Mouse (Mus musculus) hindbrain, postnatal 0 days (tissue): ENCODE results near the gene Fgf18. TPM values are rescaled to one million over a fixed set of nuclear protein-coding genes. Genes with fewer than 3 reads are reported as not detected.

ENCODE experiments used
- ATAC-seq: fragments of 200-750 bp; cut with Nextera tagmentation; 2 replicates; pipeline ENCODE4 v1.8.0; 2017; ENCODE audit warnings: mild to moderate bottlenecking, moderate TSS enrichment, moderate library complexity
- DNase-seq: peaks from one replicate; pipeline ENCODE4 v3.0.0-alpha.2; 2015; ENCODE audit warnings: low spot score
- H3K27ac ChIP-seq: fragments of 300-500 bp; sonication (generic); 2 replicates; pipeline ENCODE4 v1.5.1; 2014; ENCODE audit warnings: mild to moderate bottlenecking
- H3K27me3 ChIP-seq: fragments of 300-500 bp; sonication (generic); 2 replicates; pipeline ENCODE4 v1.6.1; 2014; ENCODE audit warnings: low read length, mixed read lengths; ENCODE audit not compliant: insufficient read depth
- H3K36me3 ChIP-seq: fragments of 300-500 bp; sonication (generic); 2 replicates; pipeline ENCODE4 v1.6.1; 2014; ENCODE audit warnings: low read length, mixed read lengths; ENCODE audit not compliant: insufficient read depth
- H3K4me1 ChIP-seq: fragments of 300-500 bp; sonication (generic); 2 replicates; pipeline ENCODE4 v1.6.1; 2014; ENCODE audit warnings: antibody characterized with exemption, low read length, mixed read lengths; ENCODE audit not compliant: insufficient read depth
- H3K4me2 ChIP-seq: fragments of 300-500 bp; sonication (generic); 2 replicates; pipeline ENCODE4 v1.6.1; 2014; ENCODE audit warnings: low read depth, mild to moderate bottlenecking, low read length, moderate library complexity, mixed read lengths
- H3K4me3 ChIP-seq: fragments of 300-500 bp; sonication (generic); 2 replicates; pipeline ENCODE4 v1.5.1; 2014; ENCODE audit warnings: low read length
- H3K9ac ChIP-seq: fragments of 300-500 bp; sonication (generic); replicated peaks from 2 replicates; pipeline ENCODE4 v1.6.1; 2014; ENCODE audit warnings: mild to moderate bottlenecking, low read length, moderate library complexity, mixed read lengths
- H3K9me3 ChIP-seq: fragments of 300-500 bp; sonication (generic); 2 replicates; pipeline ENCODE4 v1.6.1; 2016; ENCODE audit warnings: low read length, mixed read lengths
- CTCF ChIP-seq: IDR thresholded peaks from 2 replicates; pipeline ENCODE4 v1.5.1; 2016; ENCODE audit warnings: antibody characterized with exemption, control low read depth, low read depth
- WGBS: fragments of 180-500 bp; shearing (Covaris S2); extraction: QIAGEN DNeasy Blood & Tissue Kit; methylation state at CpG from one replicate; pipeline ENCODE4 v1.1.7; 2014; 5-methylcytosine and 5-hydroxymethylcytosine counted together
- polyA plus RNA-seq: library from polyadenylated mRNA; unstranded; fragments of >200 nt; fragmentation: Nextera tagmentation; extraction: Ambion mirVana; gene quantifications from 2 replicates; pipeline ENCODE4 v1.2.1, GENCODE M21; 2015
- total RNA-seq: library from RNA; depleted of rRNA; stranded (reverse); fragments of >200 nt; gene quantifications from 2 replicates; pipeline ENCODE4 v1.2.3, GENCODE M21; 2014

The Fgf18 gene
- total and polyA plus RNA-seq, 2 experiments from 2014 or later = 6.3 to 10.3 TPM

DNA sequence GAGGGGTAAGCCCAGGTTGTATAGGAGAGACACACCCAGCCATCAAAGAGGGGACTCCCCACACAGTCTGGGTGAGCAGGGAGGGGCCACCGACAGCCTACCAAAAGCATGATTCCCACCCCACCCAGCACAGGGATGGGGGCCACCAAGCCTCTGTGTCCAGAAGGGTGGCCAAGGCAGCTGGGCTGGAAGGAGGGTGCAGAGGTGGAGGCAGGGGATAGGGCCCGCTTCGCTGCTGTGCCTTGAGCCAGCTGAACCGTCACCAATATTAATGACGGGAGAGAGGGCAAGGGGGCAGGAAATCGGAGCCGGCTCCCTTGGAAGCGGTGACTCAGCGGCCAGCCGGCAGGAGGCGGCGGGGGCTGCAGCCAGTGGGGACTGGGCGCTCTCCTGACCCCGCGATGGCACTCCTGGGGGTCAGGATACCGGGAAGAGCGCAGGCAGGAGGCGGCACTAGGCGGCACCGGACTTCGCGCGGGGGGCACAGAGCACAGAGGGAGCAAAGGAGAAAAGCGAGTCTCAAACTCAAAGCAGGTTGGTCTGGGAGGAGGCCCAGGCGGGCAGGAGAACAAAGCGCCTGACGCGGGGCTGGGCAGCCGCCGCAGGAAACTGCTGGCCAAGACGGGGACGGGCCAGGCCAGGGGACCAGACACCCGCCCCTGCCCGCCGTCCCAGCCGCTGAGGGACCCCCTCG is 24.5 kb downstream of the Fgf18 start:
- Histone ChIP-seq H3K36me3 (no peaks in the 10 kb centered on the region), H3K27ac (no peak overlapping the region), H3K4me3 (peak overlapping the region; percentile 15; the same call in 1 of the 2 replicates), H3K9ac (no peak overlapping the region), H3K4me1 (no peaks in the 10 kb centered on the region), H3K4me2 (peak overlapping the region; percentile 45), H3K27me3 (no peaks in the 10 kb centered on the region), H3K9me3 (no peaks in the 10 kb centered on the region)
- no peak for TF ChIP-seq CTCF
- peak; percentile 21 for DNase-seq
- 10% methylated on average over 37 of the region's 37 CpGs for WGBS
- ATAC-seq = peak; percentile 46; the same call in 1 of the 2 replicates

DNA sequence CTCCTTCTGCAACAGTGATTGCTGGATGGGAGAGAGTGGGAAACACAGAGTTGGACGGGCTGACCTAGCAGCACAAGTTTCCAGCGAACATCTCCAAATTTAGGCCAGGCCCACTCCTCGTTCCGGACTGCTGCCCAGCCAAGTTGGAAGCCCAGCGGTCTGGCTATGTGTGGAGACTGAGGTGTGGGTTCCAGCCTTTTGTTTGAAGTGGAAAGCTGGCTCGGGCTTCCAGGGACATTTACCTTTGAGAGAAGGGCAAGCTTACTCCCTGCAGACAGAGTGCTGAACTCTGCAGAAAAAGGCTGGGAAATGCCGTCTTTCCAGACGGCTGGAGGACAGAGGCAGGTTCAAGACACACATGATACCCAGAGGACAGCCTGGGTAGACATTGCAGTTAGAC is 27.6 kb downstream of the Fgf18 start:
- Histone ChIP-seq H3K9me3 (no peaks in the 10 kb centered on the region), H3K36me3 (no peaks in the 10 kb centered on the region), H3K27me3 (no peaks in the 10 kb centered on the region), H3K9ac (no peak overlapping the region), H3K4me2 (no peak overlapping the region), H3K27ac (no peak overlapping the region), H3K4me3 (no peak overlapping the region), H3K4me1 (no peaks in the 10 kb centered on the region)
- ATAC-seq (no peak), DNase-seq (no peak)
- WGBS = 68% methylated on average over 8 of the region's 8 CpGs
- no peak for TF ChIP-seq CTCF

DNA sequence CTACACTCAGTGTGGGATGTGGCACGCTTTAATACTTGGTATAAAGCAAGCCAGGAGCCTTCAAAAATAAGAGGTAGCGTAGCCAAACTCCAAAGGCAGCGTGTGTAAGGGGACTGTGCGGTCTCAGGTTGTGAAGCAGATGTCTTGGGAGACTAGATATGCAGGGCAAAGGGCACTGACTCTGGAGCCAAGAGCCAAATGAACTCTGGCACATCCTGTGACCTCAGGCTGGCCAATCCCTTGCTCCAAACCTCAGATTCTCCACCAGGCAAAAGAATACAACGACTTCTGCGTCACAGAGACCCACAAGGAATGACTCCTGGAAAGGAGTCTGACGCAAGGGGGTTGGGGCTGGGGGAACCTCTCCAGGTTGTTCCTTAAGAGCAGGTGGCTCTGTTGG is 28.1 kb downstream of the Fgf18 start:
- Histone ChIP-seq H3K36me3 (no peaks in the 10 kb centered on the region), H3K9me3 (no peaks in the 10 kb centered on the region), H3K4me3 (no peak overlapping the region), H3K9ac (no peak overlapping the region), H3K27ac (no peak overlapping the region), H3K4me2 (no peak overlapping the region), H3K4me1 (no peaks in the 10 kb centered on the region), H3K27me3 (no peaks in the 10 kb centered on the region)
- ATAC-seq (no peak), DNase-seq (no peak)
- 82% methylated on average over 7 of the region's 7 CpGs for WGBS
- TF ChIP-seq CTCF = no peak

GRCm38 (mm10) chr11:33118480-33118879 is 28.7 kb downstream of the Fgf18 start:
- Histone ChIP-seq H3K27me3 (no peaks in the 10 kb centered on the region), H3K4me3 (no peak overlapping the region), H3K4me2 (no peak overlapping the region), H3K36me3 (no peaks in the 10 kb centered on the region), H3K9ac (no peak overlapping the region), H3K9me3 (no peaks in the 10 kb centered on the region), H3K27ac (no peak overlapping the region), H3K4me1 (no peaks in the 10 kb centered on the region)
- no peak for ATAC-seq
- no peak for DNase-seq
- 73% methylated on average over 6 of the region's 6 CpGs for WGBS
- no peak for TF ChIP-seq CTCF

- H3K4me1 ChIP-seq = no peaks in the 10 kb centered on the region
- no peak for TF ChIP-seq CTCF
- H3K36me3 ChIP-seq = no peaks in the 10 kb centered on the region
- no peaks in the 10 kb centered on the region for H3K27me3 ChIP-seq
- WGBS = 67% methylated on average over 3 of the region's 3 CpGs
- H3K27ac ChIP-seq = no peak overlapping the region
- ATAC-seq (no peak), DNase-seq (peak; percentile 10)
- H3K4me2 ChIP-seq = no peak overlapping the region
- no peak overlapping the region for H3K4me3 ChIP-seq
- H3K9ac ChIP-seq = no peak overlapping the region
- H3K9me3 ChIP-seq = no peaks in the 10 kb centered on the region
Measured at GRCm38 (mm10) chr11:33115796-33116195, 31.4 kb downstream of the Fgf18 start.

DNA sequence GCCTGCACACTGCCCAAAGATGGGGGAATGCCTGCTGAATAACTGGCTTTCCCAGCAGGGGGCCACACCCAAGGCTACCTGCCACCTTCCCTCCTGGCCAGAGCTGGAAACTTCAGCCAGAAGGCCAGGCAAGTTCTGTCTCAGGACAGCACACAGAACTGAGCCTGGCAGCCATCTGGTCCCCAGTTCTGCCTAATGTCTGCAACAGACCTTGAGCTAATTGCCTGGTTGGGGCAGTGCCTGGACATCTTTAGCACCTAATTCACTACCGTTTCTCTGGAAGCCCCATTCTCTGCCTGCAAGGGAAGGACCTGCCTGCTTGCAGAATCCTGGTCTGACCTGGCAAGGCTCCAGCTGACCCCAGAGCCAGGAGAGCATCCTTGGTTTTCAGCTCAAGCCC is 34.8 kb downstream of the Fgf18 start:
- no peaks in the 10 kb centered on the region for H3K27me3 ChIP-seq
- no peak overlapping the region for H3K4me2 ChIP-seq
- 19% methylated on average over 1 of the region's 1 CpGs for WGBS
- no peak overlapping the region for H3K9ac ChIP-seq
- no peaks in the 10 kb centered on the region for H3K9me3 ChIP-seq
- no peaks in the 10 kb centered on the region for H3K36me3 ChIP-seq
- H3K4me1 ChIP-seq = no peaks in the 10 kb centered on the region
- DNase-seq (peak; percentile 59), ATAC-seq (peak; percentile 63; the same call in 1 of the 2 replicates)
- TF ChIP-seq CTCF = no peak
- H3K27ac ChIP-seq = no peak overlapping the region
- H3K4me3 ChIP-seq = no peak overlapping the region

- no peak for DNase-seq
- Histone ChIP-seq H3K4me1 (no peaks in the 10 kb centered on the region), H3K27me3 (no peaks in the 10 kb centered on the region), H3K9ac (no peak overlapping the region), H3K27ac (no peak overlapping the region), H3K4me3 (no peak overlapping the region), H3K9me3 (no peaks in the 10 kb centered on the region), H3K36me3 (no peaks in the 10 kb centered on the region), H3K4me2 (no peak overlapping the region)
- 87% methylated on average over 2 of the region's 2 CpGs for WGBS
- TF ChIP-seq CTCF = no peak
- ATAC-seq = no peak
Measured at GRCm38 (mm10) chr11:33110111-33110510, 37.1 kb downstream of the Fgf18 start.
